Mouse (Mus musculus) thymus, postnatal 14 days (tissue): ENCODE measurements around the gene Pxylp1.
A peak's percentile ranks its signal among the peaks of the same experiment; 100 is the strongest.

ENCODE experiments used
- DNase-seq: peaks from one replicate; pipeline ENCODE4 v3.0.0; 2021

The Pxylp1 gene

GRCm38 (mm10) chr9:96818128-96818821 lies 74.2 kb downstream of the Pxylp1 start:
- peak; percentile 68 for DNase-seq

GRCm38 (mm10) chr9:96811996-96812395 lies 80.5 kb downstream of the Pxylp1 start:
- no peak for DNase-seq

- no peak for DNase-seq
These were observed 92.2 kb downstream of the Pxylp1 start for GRCm38 (mm10) chr9:96800131-96800825.

- DNase-seq: no peak
These were observed 95.2 kb downstream of the Pxylp1 start for GRCm38 (mm10) chr9:96797311-96797710.

GRCm38 (mm10) chr9:96795399-96795928 lies 97.0 kb downstream of the Pxylp1 start:
- peak; percentile 34 for DNase-seq

- DNase-seq: no peak
These were observed 97.9 kb downstream of the Pxylp1 start for GRCm38 (mm10) chr9:96794601-96795000.

GRCm38 (mm10) chr9:96792543-96792942 lies 99.9 kb downstream of the Pxylp1 start:
- DNase-seq: no peak

- no peak for DNase-seq
These were observed 102.0 kb downstream of the Pxylp1 start for GRCm38 (mm10) chr9:96790389-96791007.

GRCm38 (mm10) chr9:96789906-96790305 lies 102.6 kb downstream of the Pxylp1 start:
- DNase-seq: no peak

- peak; percentile 24 for DNase-seq
These were observed 104.7 kb downstream of the Pxylp1 start for GRCm38 (mm10) chr9:96787797-96788196.

GRCm38 (mm10) chr9:96785871-96786342 lies 106.6 kb downstream of the Pxylp1 start:
- no peak for DNase-seq

- peak; percentile 41 for DNase-seq
These were observed 107.3 kb downstream of the Pxylp1 start for GRCm38 (mm10) chr9:96785187-96785586.

- DNase-seq: peak; percentile 33
These were observed 108.8 kb downstream of the Pxylp1 start for GRCm38 (mm10) chr9:96783667-96784066.

GRCm38 (mm10) chr9:96783258-96783657 lies 109.2 kb downstream of the Pxylp1 start:
- no peak for DNase-seq

- no peak for DNase-seq
These were observed 110.4 kb downstream of the Pxylp1 start for GRCm38 (mm10) chr9:96782062-96782461.
